Mouse (Mus musculus) testis, adult 2 months (tissue): ENCODE results near the gene Pank1. TPM values are rescaled to one million over a fixed set of nuclear protein-coding genes. Genes with fewer than 3 reads are reported as not detected.

ENCODE experiments used
- H3K27ac ChIP-seq: fragments of 200-500 bp; 2 replicates; pipeline ENCODE4 v1.5.1; 2012; ENCODE audit warnings: low read depth, low read length; ENCODE audit not compliant: control insufficient read depth, insufficient read depth
- H3K27me3 ChIP-seq: fragments of 200-500 bp; 2 replicates; pipeline ENCODE4 v1.6.1; 2012; ENCODE audit warnings: mild to moderate bottlenecking, low read length, moderate library complexity; ENCODE audit not compliant: control insufficient read depth, insufficient read depth
- H3K36me3 ChIP-seq: fragments of 200-500 bp; 2 replicates; pipeline ENCODE4 v1.6.1; 2012; ENCODE audit warnings: mild to moderate bottlenecking, low read length; ENCODE audit not compliant: control insufficient read depth, insufficient read depth
- H3K4me1 ChIP-seq: fragments of 200-500 bp; 2 replicates; pipeline ENCODE4 v1.6.1; 2012; ENCODE audit warnings: low read length; ENCODE audit not compliant: control insufficient read depth, insufficient read depth
- H3K4me3 ChIP-seq: fragments of 200-500 bp; 2 replicates; pipeline ENCODE4 v1.5.1; 2012; ENCODE audit warnings: low read depth, mild to moderate bottlenecking, low read length, moderate library complexity, mixed read lengths; ENCODE audit not compliant: control insufficient read depth
- CTCF ChIP-seq: fragments of 200-500 bp; IDR thresholded peaks from 2 replicates; pipeline ENCODE4 v1.5.1; 2012; ENCODE audit warnings: low read depth, mild to moderate bottlenecking, inconsistent platforms, low read length, moderate library complexity; ENCODE audit not compliant: control insufficient read depth, insufficient read depth, insufficient replicate concordance
- POLR2A ChIP-seq: fragments of 200-500 bp; IDR thresholded peaks from 2 replicates; pipeline ENCODE4 v1.6.1; 2012; ENCODE audit warnings: low read depth, mild to moderate bottlenecking, inconsistent platforms, low read length, moderate library complexity; ENCODE audit not compliant: control insufficient read depth
- polyA plus RNA-seq: library from polyadenylated mRNA; depleted of rRNA; stranded (reverse); fragments of >200 nt; gene quantifications from 2 replicates; pipeline ENCODE4 v1.2.3, GENCODE M21; 2012

Pank1 gene
- polyA plus RNA-seq, 1 experiment, result 6.4 TPM

- Histone ChIP-seq H3K27me3 (no peaks in the 10 kb centered on the region), H3K27ac (no peak overlapping the region), H3K4me3 (no peak overlapping the region), H3K4me1 (no peaks in the 10 kb centered on the region; the same call in 1 of the 2 replicates), H3K36me3 (no peaks in the 10 kb centered on the region)
- no peak for TF ChIP-seq POLR2A
- no peak for TF ChIP-seq CTCF
Observed at GRCm38 (mm10) chr19:34912366-34912765, 33.1 kb upstream of the Pank1 start.

GRCm38 (mm10) chr19:34906772-34907171 lies 27.5 kb upstream of the Pank1 start:
- TF ChIP-seq CTCF (no peak), POLR2A (no peak)
- H3K4me3 ChIP-seq, result no peak overlapping the region

GRCm38 (mm10) chr19:34905424-34905823 lies 26.2 kb upstream of the Pank1 start:
- H3K4me1 ChIP-seq, result no peaks in the 10 kb centered on the region; the same call in none of the 2 replicates
- H3K36me3 ChIP-seq, result no peaks in the 10 kb centered on the region
- no peaks in the 10 kb centered on the region for H3K27me3 ChIP-seq
- no peak overlapping the region for H3K27ac ChIP-seq
- TF ChIP-seq POLR2A (no peak), CTCF (no peak)
- no peak overlapping the region for H3K4me3 ChIP-seq

More at GRCm38 (mm10) chr19:34906772-34907171, 27.5 kb upstream of the Pank1 start:
- H3K27ac ChIP-seq, result no peak overlapping the region
- H3K27me3 ChIP-seq, result no peaks in the 10 kb centered on the region
- H3K36me3 ChIP-seq, result no peaks in the 10 kb centered on the region
- H3K4me1 ChIP-seq, result no peaks in the 10 kb centered on the region; the same call in none of the 2 replicates

GRCm38 (mm10) chr19:34904032-34904431 lies 24.8 kb upstream of the Pank1 start:
- TF ChIP-seq CTCF, result no peak
- TF ChIP-seq POLR2A, result no peak
- Histone ChIP-seq H3K4me3 (no peak overlapping the region), H3K4me1 (no peaks in the 10 kb centered on the region; the same call in none of the 2 replicates), H3K36me3 (no peaks in the 10 kb centered on the region), H3K27ac (no peak overlapping the region), H3K27me3 (no peaks in the 10 kb centered on the region)

GRCm38 (mm10) chr19:34901735-34902134 lies 22.5 kb upstream of the Pank1 start:
- Histone ChIP-seq H3K27ac (no peak overlapping the region), H3K4me1 (peaks cover 2% of the 10 kb centered on the region), H3K36me3 (no peaks in the 10 kb centered on the region), H3K4me3 (no peak overlapping the region), H3K27me3 (no peaks in the 10 kb centered on the region)
- TF ChIP-seq CTCF, result no peak
- TF ChIP-seq POLR2A, result no peak

GRCm38 (mm10) chr19:34901266-34901665 lies 22.0 kb upstream of the Pank1 start:
- no peak for TF ChIP-seq POLR2A
- no peak for TF ChIP-seq CTCF
- Histone ChIP-seq H3K27ac (no peak overlapping the region), H3K36me3 (no peaks in the 10 kb centered on the region), H3K27me3 (no peaks in the 10 kb centered on the region), H3K4me1 (peaks cover 2% of the 10 kb centered on the region), H3K4me3 (no peak overlapping the region)

GRCm38 (mm10) chr19:34898941-34899340 lies 19.7 kb upstream of the Pank1 start:
- H3K4me1 ChIP-seq, result peaks cover 2% of the 10 kb centered on the region
- peak overlapping the region; percentile 12; the same call in 1 of the 2 replicates for H3K27ac ChIP-seq
- TF ChIP-seq CTCF, result no peak
- no peak for TF ChIP-seq POLR2A
- no peaks in the 10 kb centered on the region for H3K27me3 ChIP-seq
- H3K36me3 ChIP-seq, result no peaks in the 10 kb centered on the region
- H3K4me3 ChIP-seq, result no peak overlapping the region
